Mouse (Mus musculus) ZHBTc4 (cell line): ENCODE data around the gene Kcnk12.

Experiments used
- DNase-seq: peaks from one replicate; pipeline ENCODE4 v3.0.0-alpha.2; 2011; ENCODE audit warnings: low read depth, low spot score

Gene Kcnk12

DNA sequence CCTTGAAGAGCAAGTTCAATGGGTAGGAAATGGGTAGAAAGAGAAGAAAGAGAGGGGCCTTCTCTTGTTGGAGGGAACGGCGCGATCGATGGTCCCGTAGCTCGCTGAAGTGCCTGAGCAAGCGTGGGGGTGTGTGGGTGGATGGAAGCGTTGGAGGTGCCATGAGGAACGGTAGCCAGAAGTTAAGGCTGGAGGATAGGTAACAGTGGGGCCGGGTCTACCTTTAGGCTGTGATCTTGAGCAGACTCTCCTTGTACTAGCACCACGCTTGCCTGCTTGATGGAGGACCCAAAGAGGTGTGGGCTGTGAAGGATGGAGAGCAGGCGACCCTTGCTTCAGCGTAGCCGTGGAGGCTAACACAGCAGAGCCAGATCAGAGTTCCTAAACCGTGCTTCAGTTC, 12.1 kb downstream of the Kcnk12 start:
- DNase-seq: no peak

DNA sequence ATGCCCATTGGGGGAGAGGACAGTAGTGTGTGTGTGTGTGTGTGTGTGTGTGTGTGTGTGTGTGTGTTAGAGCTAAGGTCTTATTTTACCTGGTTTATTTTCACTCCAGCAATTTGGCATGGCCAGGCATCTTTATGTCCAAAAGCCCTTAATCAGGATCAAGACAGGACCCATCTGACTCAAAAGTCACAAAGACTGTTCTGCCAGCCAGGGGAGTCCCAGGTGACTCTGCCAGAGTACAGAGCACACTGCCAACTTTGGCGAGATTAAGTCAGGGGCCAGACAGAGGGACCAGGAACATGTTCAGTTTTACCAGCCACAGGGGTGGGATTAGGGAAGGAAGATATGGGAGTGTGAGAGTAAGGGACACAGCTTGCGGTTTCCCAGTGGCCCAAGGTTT, 12.9 kb downstream of the Kcnk12 start:
- no peak for DNase-seq

DNA sequence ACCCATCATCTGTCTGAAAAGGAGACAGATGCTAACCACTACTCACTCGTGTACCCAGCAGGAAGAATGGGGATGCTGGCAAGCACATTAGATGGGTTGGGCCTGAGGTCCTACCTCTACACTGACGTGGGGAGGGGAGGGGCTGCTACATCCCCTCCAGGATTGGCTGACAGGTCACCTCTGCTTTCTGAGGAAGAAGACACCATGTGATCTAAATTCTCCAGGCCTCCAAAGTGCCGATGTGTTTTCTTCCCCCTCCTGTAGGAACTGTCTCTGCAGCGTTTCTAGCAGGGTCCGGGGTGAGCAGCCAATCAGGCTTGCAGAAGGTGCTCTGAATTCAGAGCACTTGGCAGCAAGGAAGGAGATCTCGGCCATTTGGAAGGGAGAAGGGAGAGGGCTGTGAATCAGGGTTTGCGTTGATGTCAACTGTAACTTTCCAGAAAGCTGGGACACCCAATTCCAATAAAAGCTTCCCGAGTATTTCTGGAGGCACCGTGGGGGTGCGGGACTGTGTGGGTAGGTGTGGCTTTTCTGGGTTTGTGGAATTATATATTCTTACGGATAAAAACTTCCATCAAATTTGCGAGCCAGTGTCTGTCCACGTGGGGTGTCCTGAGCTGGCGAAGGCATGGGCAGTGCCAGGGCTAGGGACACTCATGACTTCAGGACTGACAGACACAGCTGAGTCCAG, 13.5 kb downstream of the Kcnk12 start:
- DNase-seq: no peak

DNA sequence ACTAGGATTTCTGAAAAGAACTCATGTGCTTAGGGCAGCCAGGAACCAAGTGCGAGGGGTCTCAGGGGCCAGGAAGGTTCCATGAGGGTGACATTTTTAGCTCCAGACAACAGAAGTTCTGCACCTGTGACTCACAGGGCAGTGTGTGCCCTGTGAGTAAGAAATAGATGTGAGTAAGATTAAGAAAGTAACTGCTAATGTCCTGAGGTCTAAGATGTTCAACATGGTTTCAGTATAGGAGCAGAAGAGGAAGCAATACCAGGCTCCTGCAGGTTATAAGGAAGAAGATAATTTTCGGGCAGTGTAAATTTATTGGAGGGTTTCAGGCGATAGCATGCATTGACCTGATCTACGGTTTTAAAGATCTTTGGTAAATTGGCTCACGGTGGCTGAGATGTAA, 16.6 kb downstream of the Kcnk12 start:
- DNase-seq: no peak

DNA sequence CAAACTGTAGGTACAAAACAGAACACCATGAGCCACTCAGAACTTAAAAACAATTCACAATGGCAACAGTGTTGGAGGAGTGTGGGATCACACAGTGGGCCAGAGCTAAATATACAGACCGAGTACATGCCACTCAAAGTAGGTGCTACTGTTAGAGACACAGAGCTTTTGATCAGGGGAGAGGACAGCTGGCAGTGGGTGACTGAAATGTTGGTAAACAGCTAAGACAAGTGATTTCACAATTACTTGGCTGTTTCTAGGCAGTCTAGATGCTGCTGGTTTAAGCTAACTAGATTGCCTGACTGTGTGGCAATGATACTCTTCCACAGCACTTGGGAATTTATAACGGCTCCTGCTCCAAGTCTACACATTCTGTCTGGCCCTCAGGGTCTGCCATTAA, 17.6 kb downstream of the Kcnk12 start:
- DNase-seq: no peak

DNA sequence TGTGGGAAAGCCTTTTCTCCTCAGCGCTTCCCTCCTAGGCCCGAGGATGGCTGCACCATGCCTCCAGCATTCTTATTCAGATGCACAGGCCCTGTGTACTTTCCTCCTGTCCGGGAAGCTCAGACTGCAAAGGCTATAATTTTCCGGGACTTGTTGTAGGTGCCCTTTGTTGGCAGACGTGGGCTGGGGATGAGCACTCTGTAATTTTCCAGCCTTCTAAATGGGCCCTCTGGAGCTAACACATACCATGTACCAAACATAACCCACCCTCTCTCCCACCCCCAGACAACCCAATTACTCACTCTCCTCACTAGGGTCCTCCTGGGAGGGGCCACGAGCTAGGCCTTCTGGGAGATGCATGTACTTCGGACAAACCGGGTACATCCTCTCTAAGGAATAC, 22.8 kb downstream of the Kcnk12 start:
- DNase-seq: no peak

DNA sequence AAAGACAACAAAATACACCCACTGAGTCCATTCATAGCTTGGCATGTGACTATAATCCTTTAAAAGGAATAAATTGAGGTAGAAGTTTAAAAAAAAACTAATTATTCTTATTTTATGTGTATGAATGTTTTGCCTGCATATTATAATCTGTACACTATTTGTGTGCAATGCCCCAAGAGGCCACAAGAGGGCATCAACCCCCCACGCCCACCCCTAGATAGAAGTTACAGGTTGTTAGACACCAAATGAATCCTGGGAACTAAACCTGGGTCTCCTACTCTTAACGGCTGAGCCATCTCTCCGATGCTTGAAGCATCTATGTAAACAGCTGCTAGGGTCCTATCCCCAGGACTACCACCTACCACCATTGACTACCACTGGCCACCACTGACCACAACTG, 24.6 kb downstream of the Kcnk12 start:
- peak; percentile 78 for DNase-seq

DNA sequence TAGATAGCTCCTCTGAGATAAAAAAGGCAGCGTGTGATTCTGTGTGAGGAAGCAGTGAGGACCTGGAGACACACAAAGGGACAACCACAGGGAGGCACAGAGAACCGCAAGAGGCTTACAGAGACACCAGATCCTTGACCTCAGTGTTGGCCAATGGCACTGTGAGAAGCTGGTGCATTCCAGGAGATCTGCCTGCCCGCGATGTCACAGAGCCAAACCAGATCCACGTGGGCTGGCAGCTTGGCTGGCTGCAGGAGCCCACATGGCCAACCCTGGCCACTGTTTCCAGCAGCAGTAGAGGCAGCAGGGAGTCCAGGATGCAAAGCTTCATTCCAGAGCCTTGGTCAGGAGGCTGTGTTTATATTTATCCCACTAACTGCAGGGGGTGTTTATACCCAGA, 27.0 kb downstream of the Kcnk12 start:
- no peak for DNase-seq

DNA sequence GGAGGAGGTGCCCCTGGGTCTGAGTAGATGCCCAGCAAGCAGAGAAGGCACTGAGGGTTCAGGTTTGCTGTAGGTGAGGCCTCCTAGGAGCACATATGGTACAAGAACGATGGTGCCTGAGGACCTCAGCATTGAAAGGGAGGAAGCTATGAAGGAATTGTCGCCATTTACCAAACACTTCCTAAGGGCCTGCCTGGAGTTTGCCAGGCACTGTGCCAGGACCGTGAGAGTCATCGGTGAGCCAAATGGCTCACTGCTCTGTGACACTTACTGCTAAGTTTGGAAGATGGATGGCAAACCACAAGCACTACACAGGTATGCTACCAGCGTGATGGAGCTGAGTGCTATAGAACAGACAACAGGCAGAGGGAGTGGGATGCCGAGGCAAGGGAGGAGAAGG, 30.9 kb downstream of the Kcnk12 start:
- DNase-seq: no peak

DNA sequence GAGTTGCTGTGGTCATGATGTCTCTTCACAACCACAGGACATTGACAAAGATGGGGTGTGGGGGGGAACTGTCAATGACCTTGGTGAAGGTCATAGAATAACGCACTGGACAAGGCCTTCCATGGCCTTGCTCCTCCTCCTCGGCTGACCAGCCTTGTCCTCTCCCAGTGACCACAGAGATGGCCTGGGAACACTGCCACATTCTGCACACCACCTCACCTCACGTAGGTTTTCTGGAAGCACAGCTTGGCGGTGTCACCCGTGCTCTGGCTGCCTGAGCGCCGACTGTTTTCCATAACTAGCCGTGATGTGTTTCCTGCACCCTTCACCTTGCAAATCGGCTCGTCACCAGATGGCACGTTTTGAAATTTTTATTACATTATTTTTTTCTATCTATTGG, 32.8 kb downstream of the Kcnk12 start:
- no peak for DNase-seq

DNA sequence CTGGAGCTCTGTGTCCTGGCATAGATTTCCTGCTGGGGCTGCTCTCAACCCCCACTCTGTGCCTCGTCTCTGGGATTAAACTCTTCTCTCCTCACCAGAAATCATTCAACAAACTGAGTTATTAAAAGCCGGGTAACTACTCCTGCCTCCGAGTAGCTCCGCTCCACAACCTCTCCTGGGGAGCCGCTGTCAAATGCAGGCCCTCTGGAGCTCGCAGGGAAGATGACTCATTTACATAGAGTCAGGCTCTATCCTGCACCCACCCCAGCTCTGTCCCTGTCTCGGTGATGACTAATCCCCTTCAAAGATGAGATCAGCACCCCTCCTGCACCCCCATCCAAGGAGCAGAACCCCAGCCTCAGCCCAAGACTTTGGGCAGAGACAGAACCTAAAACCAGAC, 34.6 kb downstream of the Kcnk12 start:
- no peak for DNase-seq

DNA sequence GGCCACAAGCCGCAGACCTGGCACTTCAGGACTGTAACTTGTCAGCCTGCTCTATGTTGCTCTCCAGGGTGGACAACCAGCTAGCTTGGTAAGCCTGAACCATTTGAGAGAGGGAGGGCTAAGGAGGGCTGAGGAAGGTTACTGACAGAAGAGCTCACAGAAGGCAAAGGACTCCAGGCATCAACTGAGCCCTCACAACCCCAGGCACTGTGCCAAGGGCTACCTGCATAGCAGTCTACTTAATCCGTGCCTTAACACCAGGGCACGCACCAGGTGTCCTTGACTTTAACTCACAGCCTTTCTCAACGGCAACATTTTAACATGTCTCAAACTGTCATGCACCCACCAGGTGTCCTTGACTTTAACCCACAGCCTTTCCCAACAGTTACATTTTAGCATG, 37.5 kb downstream of the Kcnk12 start:
- DNase-seq: no peak

DNA sequence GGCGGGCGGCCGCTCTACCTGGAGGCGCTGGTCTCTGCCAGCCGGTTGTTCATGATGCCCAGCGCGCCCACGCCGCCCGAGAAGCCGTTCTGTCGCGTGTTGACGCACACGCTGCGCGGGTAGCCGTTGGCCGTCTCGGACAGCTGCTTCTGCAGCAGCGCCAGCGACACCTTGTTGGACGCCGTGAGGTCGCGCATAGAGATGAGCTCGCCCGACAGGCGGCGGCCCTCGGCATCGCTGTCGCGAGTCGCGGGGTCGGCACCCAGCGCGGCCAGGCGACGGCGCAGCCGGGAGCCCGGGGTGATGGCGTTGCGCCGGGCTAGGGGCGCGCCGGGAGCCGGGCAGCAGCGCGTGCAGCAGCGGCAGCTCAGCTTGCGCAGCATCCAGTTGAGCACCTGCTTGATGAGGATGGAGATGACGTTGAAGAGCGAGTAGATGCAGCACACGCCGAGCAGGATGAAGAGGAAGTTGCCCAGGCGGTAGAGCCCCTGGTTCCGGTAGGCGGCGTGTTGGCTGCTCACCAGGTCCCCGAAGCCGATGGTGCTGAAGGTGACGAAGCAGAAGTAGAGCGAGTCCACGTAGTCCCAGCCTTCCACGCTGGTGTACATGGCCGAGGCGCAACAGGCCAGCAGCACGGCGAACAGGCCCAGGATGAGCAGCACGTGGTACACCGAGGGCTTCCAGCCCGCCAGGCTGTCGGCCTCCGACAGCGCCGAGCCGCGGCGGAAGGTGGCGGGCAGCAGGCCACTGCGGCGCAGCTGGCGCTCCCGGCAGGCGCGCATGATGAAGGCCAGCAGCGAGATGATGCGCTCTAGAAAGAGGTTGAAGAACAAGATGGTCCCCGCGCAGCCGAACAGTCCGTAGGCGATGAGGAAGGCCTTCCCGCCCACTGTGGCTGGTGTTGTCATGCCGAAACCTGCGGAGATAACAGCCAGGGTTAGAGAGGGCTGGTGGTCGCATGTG, 51.6 kb downstream of the Kcnk12 start:
- peak; percentile 78 for DNase-seq

DNA sequence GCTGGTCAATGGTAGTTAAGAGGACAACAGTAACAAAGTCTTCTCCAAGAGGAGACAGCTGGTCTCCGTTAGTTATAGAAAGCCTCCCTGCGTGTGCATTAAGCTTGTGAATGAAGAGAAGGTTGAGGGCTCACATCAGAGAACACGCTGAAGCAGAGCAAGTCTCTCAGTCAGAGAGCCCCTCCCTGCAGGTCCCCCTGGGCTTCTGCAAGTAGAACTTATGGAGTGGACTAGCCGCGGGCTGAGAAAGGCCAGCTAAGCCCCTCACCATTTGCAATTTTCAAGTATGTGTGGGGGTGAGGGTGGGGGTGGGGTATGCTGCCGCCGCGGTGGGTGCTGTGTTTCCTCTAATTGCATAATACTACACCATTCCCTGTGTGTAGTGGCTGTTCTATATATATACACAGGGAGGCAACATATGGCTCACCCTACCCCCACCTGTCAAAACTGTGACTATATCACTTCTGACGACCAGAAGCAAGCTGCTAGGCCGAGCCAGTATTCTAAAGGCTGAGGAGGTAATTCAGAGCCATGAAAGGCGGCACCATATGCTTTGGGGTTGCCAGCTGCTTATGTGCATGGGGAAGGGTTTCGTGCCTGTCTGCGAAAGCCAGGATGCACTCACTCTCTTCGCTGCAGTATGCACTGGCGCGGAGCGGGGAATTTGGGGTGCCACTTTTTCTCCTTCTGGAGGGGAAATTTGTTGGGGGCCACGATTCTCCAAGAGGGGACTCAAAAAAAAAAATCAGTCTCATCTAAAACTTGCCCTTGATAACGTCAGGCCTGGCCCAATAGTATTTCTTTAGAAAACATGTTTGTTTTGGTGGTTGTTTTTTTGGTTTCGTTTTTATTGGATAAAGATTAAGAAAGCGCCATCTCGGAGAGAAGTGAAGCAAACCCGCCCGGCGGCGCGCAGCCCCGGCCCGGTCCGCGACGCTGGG, 52.5 kb downstream of the Kcnk12 start:
- DNase-seq: no peak

DNA sequence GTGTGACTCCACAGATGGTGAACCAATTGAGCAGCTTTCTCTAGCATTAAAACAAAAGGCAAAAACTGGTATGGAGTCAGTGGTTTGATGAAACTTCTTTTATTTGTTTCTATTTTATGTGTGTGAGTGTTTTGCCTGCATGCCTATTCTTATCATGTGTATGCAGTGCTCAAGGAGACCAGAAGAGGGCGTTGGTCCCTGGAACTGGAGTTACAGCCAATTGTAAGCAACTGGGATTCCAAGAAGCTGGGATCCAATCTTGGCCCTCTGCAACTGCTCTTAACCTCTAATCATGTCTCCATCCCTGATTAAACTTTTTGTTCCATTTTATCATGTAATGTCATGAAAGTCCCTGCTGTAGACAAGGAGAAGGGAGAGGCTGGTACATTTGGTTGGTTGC, 58.0 kb downstream of the Kcnk12 start:
- peak; percentile 61 for DNase-seq

DNA sequence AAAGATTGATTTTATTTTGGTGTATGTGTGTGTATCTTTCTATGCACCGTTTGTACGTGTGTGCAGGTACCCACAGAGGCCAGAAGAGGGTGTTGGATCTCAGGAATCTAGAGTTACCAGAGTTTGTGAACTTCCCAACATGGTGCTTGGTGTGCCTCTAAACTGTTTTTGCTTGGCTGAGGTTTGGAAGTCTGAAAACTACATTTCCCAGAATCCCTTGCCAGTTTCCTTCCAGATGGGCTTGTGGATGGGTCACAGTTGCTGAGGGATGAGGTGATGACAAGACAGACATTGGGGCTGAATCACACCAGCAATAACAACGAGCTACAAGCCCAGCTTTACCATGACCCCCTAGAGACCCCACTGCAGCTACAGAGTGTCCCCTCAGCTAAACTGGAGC, 60.6 kb downstream of the Kcnk12 start:
- peak; percentile 64 for DNase-seq

DNA sequence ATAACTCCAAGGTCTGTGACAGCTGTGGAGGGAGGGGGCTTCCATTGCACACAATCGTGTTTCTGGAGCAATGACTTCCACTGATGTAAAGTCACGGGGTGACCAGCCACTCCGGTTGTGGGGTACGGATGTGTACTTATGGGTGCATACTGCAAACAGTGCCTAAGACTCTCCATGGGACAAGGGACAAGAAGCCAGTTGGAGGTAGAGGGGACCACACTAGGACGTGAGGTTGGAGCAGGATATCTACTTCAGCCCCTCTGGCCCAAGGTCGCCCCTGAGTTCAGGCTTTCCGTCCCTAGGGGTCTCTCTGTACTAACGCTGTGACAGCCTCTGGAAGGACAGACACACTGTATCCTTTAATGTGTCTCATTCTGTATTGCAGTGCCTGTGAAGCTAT, 63.3 kb downstream of the Kcnk12 start:
- no peak for DNase-seq

DNA sequence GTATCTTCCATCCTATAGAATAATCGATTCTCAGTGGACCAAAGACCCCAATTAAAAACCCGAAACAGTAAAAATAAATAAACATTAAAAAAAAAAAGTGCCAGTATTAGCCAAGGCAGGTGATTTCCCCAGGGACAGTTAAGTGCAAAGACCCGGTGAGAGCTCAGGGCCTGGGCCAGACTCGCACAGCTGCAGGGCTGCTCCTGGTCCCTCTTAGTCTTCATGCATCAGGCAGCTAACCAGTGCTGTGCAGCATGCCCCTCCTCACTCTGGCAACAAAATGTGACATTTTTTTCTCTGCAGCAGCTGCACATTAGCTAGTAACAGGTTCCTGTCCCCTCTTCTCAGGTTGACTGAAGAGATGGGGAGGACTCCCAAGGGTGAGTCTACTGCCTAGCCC, 65.8 kb downstream of the Kcnk12 start:
- DNase-seq: no peak

DNA sequence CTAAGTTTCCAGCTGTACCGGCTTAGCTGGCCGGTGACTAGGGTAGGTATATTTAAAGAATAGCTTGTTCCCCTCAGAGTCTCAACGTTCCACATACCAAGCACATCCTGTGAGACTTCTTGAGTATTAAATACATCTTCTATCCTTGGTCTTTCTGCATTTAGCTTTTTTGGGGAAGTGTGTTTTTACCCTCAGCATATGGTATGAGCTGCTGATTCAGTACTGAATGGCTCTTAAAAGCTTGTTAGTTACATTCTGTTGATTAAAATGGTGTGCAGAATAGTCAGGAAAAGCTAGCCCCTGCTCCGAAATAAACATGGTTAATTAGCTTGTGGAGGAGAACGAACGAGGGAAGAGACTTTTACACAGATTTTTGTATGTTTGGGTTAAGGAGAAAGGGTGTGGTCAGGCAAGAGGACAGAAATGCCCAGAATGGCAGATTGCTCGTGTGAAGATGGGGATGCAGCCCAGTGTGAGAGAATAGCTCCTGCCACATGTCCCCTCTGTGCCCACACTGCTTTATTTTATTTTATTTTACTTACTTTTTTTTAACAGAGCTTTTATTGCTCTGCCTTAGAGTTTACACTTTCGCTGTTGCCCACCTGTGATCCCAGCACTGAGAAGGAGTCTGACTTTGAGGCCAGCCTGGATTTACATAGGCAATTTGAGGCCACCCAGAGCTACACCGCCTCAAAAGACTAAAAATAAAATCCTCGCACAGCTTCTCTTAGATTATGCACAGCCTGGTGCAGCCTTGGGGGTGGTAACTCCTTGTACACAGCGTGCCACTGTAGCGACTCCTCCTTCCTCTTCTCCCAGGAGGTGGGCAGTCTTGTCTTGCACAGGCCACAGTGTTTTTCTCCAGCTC, 71.1 kb downstream of the Kcnk12 start:
- no peak for DNase-seq

DNA sequence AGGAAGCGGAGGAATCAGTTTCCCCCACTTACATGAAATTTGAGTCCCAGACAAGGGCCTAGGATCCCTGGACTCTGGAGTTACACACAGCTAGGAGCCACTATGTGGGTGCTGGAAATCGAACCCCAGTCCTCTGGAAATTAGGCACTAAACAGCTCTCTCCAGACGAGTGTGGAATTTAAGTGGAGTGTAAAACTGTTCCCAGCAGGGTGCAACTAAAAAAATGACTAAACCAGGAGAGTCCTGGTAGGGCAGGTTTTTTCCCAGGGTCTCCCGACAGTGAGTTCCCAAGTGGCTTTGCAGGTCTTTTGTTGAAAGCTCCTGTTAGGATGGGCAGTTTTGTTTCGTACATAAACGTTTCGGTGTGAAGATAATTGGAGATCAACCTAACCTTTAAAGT, 73.1 kb downstream of the Kcnk12 start:
- peak; percentile 32 for DNase-seq

DNA sequence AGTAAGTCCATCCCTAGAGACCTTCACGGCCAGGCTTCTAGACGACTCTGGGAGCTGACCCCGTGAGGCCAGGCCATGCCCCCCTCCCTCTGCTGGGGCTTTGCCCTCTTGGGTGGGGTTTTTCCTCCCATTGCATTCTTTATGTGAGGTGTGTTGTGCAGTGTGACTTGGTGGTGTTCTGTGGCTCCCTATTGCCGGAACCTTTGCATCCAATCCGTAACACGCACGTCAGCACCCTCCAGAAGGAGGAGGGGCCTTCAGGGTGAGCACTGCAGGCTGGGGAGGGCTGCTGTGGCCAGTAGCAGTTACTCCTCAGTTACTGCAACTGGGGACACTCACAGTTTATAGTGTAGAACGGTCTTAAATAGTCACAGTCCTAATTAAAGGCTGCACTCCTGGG, 97.7 kb downstream of the Kcnk12 start:
- peak; percentile 61 for DNase-seq
